Mouse (Mus musculus) C2C12 (cell line): ENCODE measurements around the gene Thyn1. TPM values are rescaled to one million over a fixed set of nuclear protein-coding genes. Genes with fewer than 3 reads are reported as not detected.

ENCODE experiments used
- H3K27me3 ChIP-seq: one replicate; pipeline ENCODE4 v1.6.1; 2011; ENCODE audit not compliant: control insufficient read depth, insufficient read depth, insufficient read length
- H3K36me3 ChIP-seq: one replicate; pipeline ENCODE4 v1.6.1; 2011; ENCODE audit not compliant: control insufficient read depth, insufficient read depth
- H3K4me3 ChIP-seq: one replicate; pipeline ENCODE4 v1.5.1; 2011; ENCODE audit warnings: mild to moderate bottlenecking, control low read depth; ENCODE audit not compliant: poor library complexity, insufficient read depth, severe bottlenecking
- H3K79me2 ChIP-seq: one replicate; pipeline ENCODE4 v1.6.1; 2011; ENCODE audit not compliant: control insufficient read depth, insufficient read depth
- H3K79me3 ChIP-seq: one replicate; pipeline ENCODE4 v1.6.1; 2011; ENCODE audit warnings: low read depth, control low read depth
- H3ac ChIP-seq: one replicate; pipeline ENCODE3; 2011; ENCODE audit warnings: low read depth; ENCODE audit not compliant: control insufficient read depth, insufficient read length
- CEBPB ChIP-seq: IDR thresholded peaks from one replicate; pipeline ENCODE4 v1.6.1; 2011; ENCODE audit warnings: low read depth, mild to moderate bottlenecking, control low read depth, moderate library complexity
- CTCF ChIP-seq: IDR thresholded peaks from one replicate; pipeline ENCODE4 v1.5.1; 2011; ENCODE audit not compliant: control insufficient read depth, insufficient read depth, insufficient read length
- FOSL1 ChIP-seq: IDR thresholded peaks from one replicate; pipeline ENCODE4 v1.8.0; 2011; ENCODE audit warnings: mild to moderate bottlenecking, low read length; ENCODE audit not compliant: poor library complexity, insufficient read depth, severe bottlenecking
- MAX ChIP-seq: IDR thresholded peaks from one replicate; pipeline ENCODE4 v1.6.1; 2011; ENCODE audit warnings: mild to moderate bottlenecking, control low read depth
- MYOD1 ChIP-seq: IDR thresholded peaks from one replicate; pipeline ENCODE4 v1.6.1; 2011; ENCODE audit warnings: low read depth; ENCODE audit not compliant: control insufficient read depth, insufficient read length
- MYOG ChIP-seq: IDR thresholded peaks from one replicate; pipeline ENCODE4 v1.6.1; 2011; ENCODE audit not compliant: control insufficient read depth, insufficient read length; ENCODE audit errors: extremely low read depth
- USF1 ChIP-seq: IDR thresholded peaks from one replicate; pipeline ENCODE4 v1.6.1; 2011; ENCODE audit warnings: low read depth, mild to moderate bottlenecking, control low read depth, moderate library complexity
- polyA plus RNA-seq: library from polyadenylated mRNA; unstranded; fragments of >200 nt; fragmentation: generic; extraction: Trizol; gene quantifications from one replicate; pipeline ENCODE4 v1.2.1, GENCODE M21; 2012; ENCODE audit warnings: missing spikeins

The Thyn1 gene
- polyA plus RNA-seq, 1 experiment = 81.1 TPM

- no peaks in the 10 kb centered on the region for H3K27me3 ChIP-seq
- no peak for TF ChIP-seq MYOD1
- TF ChIP-seq MAX = no peak
- no peak for TF ChIP-seq USF1
- no peak for TF ChIP-seq CTCF
- TF ChIP-seq FOSL1 = no peak
- no peak for TF ChIP-seq MYOG
- TF ChIP-seq CEBPB = no peak
- H3K79me2 ChIP-seq = peaks cover 15% of the 10 kb centered on the region
- H3K79me3 ChIP-seq = no peaks in the 10 kb centered on the region
- no peak overlapping the region for H3K4me3 ChIP-seq
- no peak overlapping the region for H3ac ChIP-seq
- H3K36me3 ChIP-seq = peaks cover 26% of the 10 kb centered on the region
Observed at GRCm38 (mm10) chr9:26990181-26990580, 9.3 kb upstream of the Thyn1 start.

DNA sequence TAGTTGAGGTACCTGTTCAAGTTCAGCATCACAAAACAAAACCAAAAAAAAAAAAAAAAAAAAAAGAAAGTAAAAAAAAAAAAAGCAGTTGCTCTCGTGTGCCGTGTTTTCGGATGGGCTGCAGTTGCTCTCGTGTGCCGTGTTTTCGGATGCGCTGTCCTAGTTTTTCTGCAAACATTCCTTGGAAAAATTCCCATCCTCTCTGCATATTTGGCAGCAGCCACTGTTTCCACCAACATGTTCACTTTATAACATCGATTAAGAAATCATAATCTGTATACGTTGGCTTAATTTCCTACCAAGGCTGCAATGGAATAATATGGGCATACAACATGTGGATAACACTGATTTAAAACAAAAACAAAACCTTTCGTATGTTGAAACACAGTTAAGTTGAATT lies 6.4 kb upstream of the Thyn1 start:
- Histone ChIP-seq H3K27me3 (no peaks in the 10 kb centered on the region), H3K4me3 (no peak overlapping the region), H3K79me3 (peaks cover 1% of the 10 kb centered on the region), H3K79me2 (peaks cover 42% of the 10 kb centered on the region), H3ac (no peak overlapping the region), H3K36me3 (peaks cover 26% of the 10 kb centered on the region)
- no peak for TF ChIP-seq MYOG

GRCm38 (mm10) chr9:26993900-26994299 lies 5.6 kb upstream of the Thyn1 start:
- H3K79me2 ChIP-seq = peaks cover 49% of the 10 kb centered on the region
- H3K4me3 ChIP-seq = no peak overlapping the region
- no peak overlapping the region for H3ac ChIP-seq
- H3K79me3 ChIP-seq = peaks cover 1% of the 10 kb centered on the region
- no peaks in the 10 kb centered on the region for H3K27me3 ChIP-seq
- H3K36me3 ChIP-seq = peaks cover 26% of the 10 kb centered on the region
- TF ChIP-seq MYOD1 (no peak), CEBPB (no peak), MAX (no peak), CTCF (no peak), FOSL1 (no peak), MYOG (no peak), USF1 (no peak)

DNA sequence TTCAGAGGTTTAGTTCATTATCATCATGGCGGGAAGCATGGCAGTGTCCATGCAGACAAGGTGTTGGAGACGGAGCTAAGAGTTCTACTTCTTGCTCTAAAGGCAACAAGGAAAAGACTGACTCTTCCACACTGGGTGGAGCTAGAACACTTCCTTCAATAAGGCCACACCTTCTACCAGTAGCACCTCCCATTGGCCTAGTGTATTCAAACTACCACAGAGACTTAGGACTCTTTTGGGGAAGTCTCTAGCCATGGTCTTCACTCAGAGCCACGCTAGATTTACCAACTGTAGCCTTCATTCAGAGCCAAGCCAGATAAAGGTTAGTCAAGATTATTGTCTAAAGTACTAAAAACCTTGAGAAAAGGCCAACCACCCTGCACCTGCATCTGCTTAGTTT lies 2.4 kb upstream of the Thyn1 start:
- Histone ChIP-seq H3K4me3 (no peak overlapping the region), H3K79me3 (peaks cover 7% of the 10 kb centered on the region), H3K27me3 (no peaks in the 10 kb centered on the region), H3ac (no peak overlapping the region), H3K79me2 (peaks cover 76% of the 10 kb centered on the region), H3K36me3 (peaks cover under 1% of the 10 kb centered on the region)
- TF ChIP-seq MAX (no peak), CEBPB (no peak), MYOG (no peak), USF1 (no peak), CTCF (no peak), FOSL1 (no peak), MYOD1 (no peak)

DNA sequence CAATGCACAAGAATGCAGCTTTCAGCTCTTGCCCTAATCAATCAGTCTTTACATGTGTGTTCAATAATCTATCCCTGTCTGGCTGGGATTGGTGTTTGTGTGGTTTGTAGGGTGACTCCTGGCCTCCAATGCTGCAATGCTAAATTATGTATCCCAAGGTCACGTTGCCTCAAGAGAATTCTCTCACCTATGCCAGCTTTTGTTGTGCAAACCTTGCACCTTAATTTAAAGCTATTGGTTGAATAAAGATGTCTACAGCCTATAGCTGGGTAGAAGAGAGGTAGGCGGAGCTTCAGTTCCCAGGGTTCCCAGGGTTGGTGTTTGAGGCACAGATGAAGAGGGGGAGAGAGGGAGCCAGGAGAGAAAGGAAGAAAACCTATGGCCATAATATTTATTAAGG lies 2.0 kb upstream of the Thyn1 start:
- no peaks in the 10 kb centered on the region for H3K36me3 ChIP-seq
- TF ChIP-seq CTCF = no peak
- no peak for TF ChIP-seq FOSL1
- no peak for TF ChIP-seq USF1
- no peak for TF ChIP-seq CEBPB
- TF ChIP-seq MYOD1 = no peak
- TF ChIP-seq MAX = no peak
- TF ChIP-seq MYOG = no peak
- H3K4me3 ChIP-seq = no peak overlapping the region
- no peaks in the 10 kb centered on the region for H3K27me3 ChIP-seq
- peaks cover 76% of the 10 kb centered on the region for H3K79me2 ChIP-seq
- H3ac ChIP-seq = no peak overlapping the region
- peaks cover 7% of the 10 kb centered on the region for H3K79me3 ChIP-seq

DNA sequence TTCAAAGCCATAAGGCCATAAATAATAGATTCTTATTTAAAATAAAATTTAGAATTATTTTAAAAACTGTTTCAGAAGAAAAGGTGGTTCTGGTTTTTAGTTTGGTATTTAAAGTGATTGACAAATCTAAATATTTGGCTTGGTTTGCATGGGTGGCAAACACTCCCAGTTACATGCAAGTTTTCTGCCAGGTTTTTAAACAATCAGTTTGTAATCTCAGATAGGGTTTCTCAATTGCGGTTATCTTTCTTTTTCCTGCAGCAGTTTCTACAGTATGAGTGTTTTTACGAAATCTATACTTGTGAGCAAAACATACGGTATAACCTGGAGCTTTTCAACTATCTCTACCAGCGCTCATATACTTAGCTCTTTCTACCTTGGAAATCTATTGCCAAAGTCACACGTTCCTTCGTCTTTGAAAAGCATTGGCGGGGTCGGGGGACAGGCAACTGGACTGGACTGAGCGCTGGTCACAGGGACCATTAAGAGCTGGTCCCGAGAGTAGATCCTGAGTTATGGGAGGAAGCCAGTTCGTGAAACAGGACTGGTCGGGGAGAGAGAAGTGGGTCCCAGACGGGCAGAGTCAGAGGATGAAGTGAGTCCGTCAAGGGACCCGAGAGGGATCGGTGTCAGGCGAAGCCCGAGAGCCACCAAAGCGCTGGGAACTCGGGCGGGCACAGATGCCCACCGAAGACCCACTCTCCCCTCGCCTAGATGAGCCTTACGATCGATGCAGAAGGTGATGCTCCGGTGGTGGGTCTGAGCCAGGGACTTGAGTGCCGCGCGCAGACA lies 645 bp upstream of the Thyn1 start:
- Histone ChIP-seq H3K4me3 (peak overlapping the region; percentile 65), H3ac (peak overlapping the region; percentile 76), H3K27me3 (no peaks in the 10 kb centered on the region), H3K79me2 (peaks cover 74% of the 10 kb centered on the region), H3K36me3 (peaks cover 10% of the 10 kb centered on the region), H3K79me3 (peaks cover 7% of the 10 kb centered on the region)
- TF ChIP-seq CEBPB = no peak
- no peak for TF ChIP-seq USF1
- TF ChIP-seq FOSL1 = no peak
- TF ChIP-seq CTCF = no peak
- TF ChIP-seq MYOD1 = no peak
- TF ChIP-seq MAX = no peak
- no peak for TF ChIP-seq MYOG
